Comparison of ENCODE assay signal across 8 mouse cellular contexts in the genomic region with DNA sequence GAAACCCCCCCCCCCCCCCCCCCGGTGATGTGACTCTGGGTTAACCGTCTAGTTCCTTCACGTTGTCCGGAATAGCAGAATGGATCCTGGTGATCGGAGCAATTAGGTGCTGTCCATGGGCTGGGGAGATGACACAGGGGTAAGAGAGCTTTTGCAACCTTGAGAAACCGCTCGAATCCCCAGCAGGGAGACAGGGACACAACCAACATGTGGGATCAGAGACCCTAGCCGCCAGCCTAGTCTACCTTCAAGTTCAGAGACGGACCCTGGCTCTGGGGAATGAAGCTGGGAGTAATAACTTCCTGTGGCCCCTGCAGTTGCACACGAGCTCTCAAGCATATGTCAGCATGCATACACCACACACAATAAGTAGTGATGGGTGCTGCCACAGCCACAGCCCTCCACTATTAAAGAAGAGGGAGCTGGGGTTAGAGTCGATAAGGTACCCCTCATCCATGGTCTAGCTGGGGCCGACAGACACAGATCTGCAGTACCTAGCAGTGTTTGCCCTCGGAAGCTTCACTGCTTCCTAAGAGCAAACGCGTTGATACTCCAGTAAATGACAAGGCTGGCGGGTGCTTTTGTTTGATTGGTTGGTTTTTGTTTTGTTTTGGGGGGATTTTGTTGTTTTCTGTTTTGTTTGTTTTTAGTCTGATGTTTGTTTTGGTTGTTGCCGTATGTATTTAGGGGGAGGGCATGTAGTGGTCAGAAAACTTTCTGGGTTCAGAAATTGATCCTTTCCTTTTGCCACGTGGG. TPM values are rescaled to one million over a fixed set of nuclear protein-coding genes. Genes with fewer than 3 reads are reported as not detected.
DNase-seq lines count a peak whose midpoint lies in the region; ATAC-seq lines count a peak whose summit lies in the region.

No protein-coding gene starts in this region.

- WGBS in hindbrain, embryonic 11.5 days = 29% methylated on average over 17 of the region's 18 CpGs
- WGBS in midbrain, embryonic 13.5 days = 29% methylated on average over 16 of the region's 18 CpGs

- peak overlapping the region; percentile 50 for H3K4me3 ChIP-seq in hindbrain, embryonic 11.5 days (ENCODE audit: low read depth, low read length)
- peak overlapping the region; percentile 49 for H3K4me3 ChIP-seq in midbrain, embryonic 13.5 days (replicated peaks)

- DNase-seq in embryo, embryonic 10.5 days (ENCODE audit: low spot score) = peak; percentile 34
- DNase-seq in embryo, embryonic 10 days (ENCODE audit: low spot score) = no peak
- DNase-seq in spleen, postnatal 10 days (ENCODE audit: low spot score in 2 of 2) = peak; percentile 24 to 28
- no peak for DNase-seq in spleen, postnatal 14 days (ENCODE audit: low spot score in 2 of 2)
- DNase-seq in hindbrain, embryonic 11.5 days (ENCODE audit: low spot score) = peak; percentile 30
- DNase-seq in gastrocnemius, postnatal 36 days = no peak
- DNase-seq in kidney, adult 18-20 months = no peak

- no peaks in the 10 kb centered on the region for H3K36me3 ChIP-seq in hindbrain, embryonic 11.5 days (ENCODE audit: control insufficient read depth, insufficient read depth, low read length)
- no peaks in the 10 kb centered on the region for H3K36me3 ChIP-seq in midbrain, embryonic 13.5 days

- peak overlapping the region; percentile 56 for H3K9ac ChIP-seq in hindbrain, embryonic 11.5 days (ENCODE audit: low read depth, low read length)
- peak overlapping the region; percentile 65 for H3K9ac ChIP-seq in midbrain, embryonic 13.5 days (replicated peaks)

- ATAC-seq in hindbrain, embryonic 11.5 days (ENCODE audit: low FRiP score) = no peak; the same call in 1 of the 2 replicates
- peak; percentile 25; the same call in 1 of the 2 replicates for ATAC-seq in midbrain, embryonic 13.5 days

- intact Hi-C loops in gastrocnemius, postnatal 36 days (cut with DNase I) = loop anchor here (10.0 kb wide), 1 partner anchor 185 kb away; no protein-coding TSS in a partner anchor

- H3K4me2 ChIP-seq in hindbrain, embryonic 11.5 days (replicated peaks; ENCODE audit: low read depth, low read length) = peak overlapping the region; percentile 72
- H3K4me2 ChIP-seq in midbrain, embryonic 13.5 days (replicated peaks) = peak overlapping the region; percentile 71

- H3K9me3 ChIP-seq in hindbrain, embryonic 11.5 days (ENCODE audit: control insufficient read depth, low read length) = no peaks in the 10 kb centered on the region
- no peaks in the 10 kb centered on the region for H3K9me3 ChIP-seq in midbrain, embryonic 13.5 days

- no peaks in the 10 kb centered on the region for H3K4me1 ChIP-seq in hindbrain, embryonic 11.5 days (replicated peaks; ENCODE audit: control insufficient read depth, insufficient read depth, low read length)
- peaks cover 7% of the 10 kb centered on the region for H3K4me1 ChIP-seq in midbrain, embryonic 13.5 days (replicated peaks)

- no peaks in the 10 kb centered on the region for H3K27me3 ChIP-seq in hindbrain, embryonic 11.5 days (ENCODE audit: control insufficient read depth, insufficient read depth, low read length)
- H3K27me3 ChIP-seq in midbrain, embryonic 13.5 days = no peaks in the 10 kb centered on the region

- H3K27ac ChIP-seq in hindbrain, embryonic 11.5 days (ENCODE audit: low read depth, low read length) = no peak overlapping the region
- H3K27ac ChIP-seq in midbrain, embryonic 13.5 days = no peak overlapping the region

RNA-seq across cellular contexts. Expression of gene Ift22, which starts 11.8 kb away (rescaled TPM):
- polyA plus RNA-seq in hindbrain, embryonic 11.5 days (2014; fragmentation: Nextera tagmentation; extraction: Ambion mirVana) = 119 TPM in 2 replicates
- 119 and 125 TPM in 2 replicates for polyA plus RNA-seq in midbrain, embryonic 13.5 days (2015; fragmentation: Nextera tagmentation; extraction: Ambion mirVana)
- total RNA-seq in gastrocnemius, postnatal 36 days (2021) = 1 to 10 TPM; 4.2 to 5.9 TPM

RNA-seq across cellular contexts. Expression of gene Fis1, which starts 33.4 kb away (rescaled TPM):
- polyA plus RNA-seq in hindbrain, embryonic 11.5 days (2014; fragmentation: Nextera tagmentation; extraction: Ambion mirVana) = 340 and 348 TPM in 2 replicates
- 389 and 412 TPM in 2 replicates for polyA plus RNA-seq in midbrain, embryonic 13.5 days (2015; fragmentation: Nextera tagmentation; extraction: Ambion mirVana)
- total RNA-seq in gastrocnemius, postnatal 36 days (2021) = 100 to 1,000 TPM; 149 to 165 TPM

RNA-seq across cellular contexts. Expression of gene Col26a1, which starts 36.7 kb away (rescaled TPM):
- polyA plus RNA-seq in hindbrain, embryonic 11.5 days (2014; fragmentation: Nextera tagmentation; extraction: Ambion mirVana) = 30.9 and 35.9 TPM in 2 replicates
- polyA plus RNA-seq in midbrain, embryonic 13.5 days (2015; fragmentation: Nextera tagmentation; extraction: Ambion mirVana) = 14.0 and 19.0 TPM in 2 replicates
- total RNA-seq in gastrocnemius, postnatal 36 days (2021) = 1 to 10 TPM; 2.3 to 4.1 TPM

RNA-seq across cellular contexts. Expression of gene Cldn15, which starts 46.7 kb away (rescaled TPM):
- 0.32 TPM in 1 of 2 replicates, not detected in the other for polyA plus RNA-seq in hindbrain, embryonic 11.5 days (2014; fragmentation: Nextera tagmentation; extraction: Ambion mirVana)
- polyA plus RNA-seq in midbrain, embryonic 13.5 days (2015; fragmentation: Nextera tagmentation; extraction: Ambion mirVana) = 0.16 and 0.35 TPM in 2 replicates
- total RNA-seq in gastrocnemius, postnatal 36 days (2021) = 1 to 10 TPM; 1.7 to 1.8 TPM

Comparison
In these comparisons a context has a peak if more than half of its experiments do, and no peak if none do; other contexts are left out.
1. DNase-seq: peak in embryo, embryonic 10.5 days (single experiment), spleen, postnatal 10 days (2 of 2) and hindbrain, embryonic 11.5 days (single experiment); none in embryo, embryonic 10 days (single experiment), spleen, postnatal 14 days (0 of 2), gastrocnemius, postnatal 36 days (0 of 2) and kidney, adult 18-20 months (single experiment).